Mouse (Mus musculus): Measurements from ENCODE around the gene Itgb7.

GRCm38 (mm10) chr15:102211895-102212294, 19.8 kb downstream of the Itgb7 start:
- no peak for TF ChIP-seq CTCF (IDR thresholded peaks at IDR 0.05)
- no peak for TF ChIP-seq EP300 (IDR thresholded peaks at IDR 0.05)
